Mouse (Mus musculus) midbrain, embryonic 14.5 days (tissue): ENCODE measurements around the gene Duoxa1. TPM values are rescaled to one million over a fixed set of nuclear protein-coding genes. Genes with fewer than 3 reads are reported as not detected.
A peak's percentile ranks its signal among the peaks of the same experiment; 100 is the strongest.

Source experiments
- ATAC-seq: fragments of 200-750 bp; cut with Nextera tagmentation; 2 replicates; pipeline ENCODE4 v1.8.0; 2017; ENCODE audit warnings: moderate number of reproducible peaks, moderate library complexity; ENCODE audit not compliant: low FRiP score, low TSS enrichment
- DNase-seq: peaks from one replicate; pipeline ENCODE4 v3.0.0-alpha.2; 2015
- H3K27ac ChIP-seq: fragments of 300-500 bp; sonication (generic); replicated peaks from 2 replicates; pipeline ENCODE4 v1.5.1; 2014; ENCODE audit warnings: mild to moderate bottlenecking, low read depth, low read length, moderate library complexity
- H3K27me3 ChIP-seq: fragments of 300-500 bp; sonication (generic); 2 replicates; pipeline ENCODE4 v1.6.1; 2014; ENCODE audit warnings: low read length, control low read depth, mixed read lengths; ENCODE audit not compliant: control insufficient read depth, insufficient read depth
- H3K36me3 ChIP-seq: fragments of 300-500 bp; sonication (generic); 2 replicates; pipeline ENCODE4 v1.6.1; 2014; ENCODE audit warnings: low read length, control low read depth; ENCODE audit not compliant: control insufficient read depth, insufficient read depth
- H3K4me1 ChIP-seq: fragments of 300-500 bp; sonication (generic); 2 replicates; pipeline ENCODE4 v1.6.1; 2014; ENCODE audit warnings: mild to moderate bottlenecking, antibody characterized with exemption, low read length, control low read depth; ENCODE audit not compliant: control insufficient read depth, insufficient read depth
- H3K4me2 ChIP-seq: fragments of 300-500 bp; sonication (generic); 2 replicates; pipeline ENCODE4 v1.6.1; 2014; ENCODE audit warnings: mild to moderate bottlenecking, low read length, moderate library complexity
- H3K4me3 ChIP-seq: fragments of 300-500 bp; sonication (generic); replicated peaks from 2 replicates; pipeline ENCODE4 v1.5.1; 2014; ENCODE audit warnings: low read depth, low read length
- H3K9ac ChIP-seq: fragments of 300-500 bp; sonication (generic); replicated peaks from 2 replicates; pipeline ENCODE4 v1.6.1; 2014; ENCODE audit warnings: mild to moderate bottlenecking, low read length, moderate library complexity
- H3K9me3 ChIP-seq: fragments of 300-500 bp; sonication (generic); 2 replicates; pipeline ENCODE4 v1.6.1; 2016; ENCODE audit warnings: low read length, control low read depth, mixed read lengths; ENCODE audit not compliant: control insufficient read depth
- WGBS: fragments of 180-500 bp; shearing (Covaris S2); extraction: QIAGEN DNeasy Blood & Tissue Kit; methylation state at CpG from one replicate; pipeline ENCODE4 v1.1.7; 2014; 5-methylcytosine and 5-hydroxymethylcytosine counted together
- polyA plus RNA-seq: library from polyadenylated mRNA; unstranded; fragments of >200 nt; fragmentation: Nextera tagmentation; extraction: Ambion mirVana; gene quantifications from 2 replicates; pipeline ENCODE4 v1.2.1, GENCODE M21; 2014

The Duoxa1 gene
- polyA plus RNA-seq, 1 experiment from 2014 or later: 0.25 TPM

- Histone ChIP-seq H3K9ac (no peak overlapping the region), H3K27me3 (peaks cover 85% of the 10 kb centered on the region), H3K36me3 (no peaks in the 10 kb centered on the region), H3K9me3 (no peaks in the 10 kb centered on the region), H3K4me3 (peak overlapping the region; percentile 11), H3K4me2 (peak overlapping the region; percentile 33), H3K4me1 (peaks cover 28% of the 10 kb centered on the region), H3K27ac (no peak overlapping the region)
- ATAC-seq (no peak), DNase-seq (peak; percentile 57)
- WGBS: under 1% methylated on average over 35 of the region's 35 CpGs
Observed at GRCm38 (mm10) chr2:122297271-122298095, 16.0 kb downstream of the Duoxa1 start.

DNA sequence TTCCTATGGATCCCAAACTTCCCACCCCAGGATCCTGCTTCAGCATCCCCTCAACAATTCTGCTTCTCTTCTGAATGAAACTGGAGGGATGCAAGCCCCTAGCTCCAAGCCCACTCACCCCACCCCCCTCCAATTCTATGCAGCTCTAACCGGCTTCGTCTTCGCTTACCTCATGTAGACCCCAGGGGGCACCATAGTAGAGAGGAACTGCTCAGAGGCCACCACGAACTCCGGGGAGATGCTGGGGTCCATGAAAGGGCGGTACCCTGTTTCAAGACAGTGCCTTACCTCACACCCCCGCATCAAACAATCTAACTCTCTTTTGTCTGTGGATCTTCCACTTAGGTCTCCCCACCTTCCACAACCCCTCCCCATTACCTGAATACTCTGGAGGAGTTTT, 18.6 kb downstream of the Duoxa1 start:
- ATAC-seq: no peak
- Histone ChIP-seq H3K27me3 (peaks cover 59% of the 10 kb centered on the region), H3K36me3 (no peaks in the 10 kb centered on the region), H3K9me3 (no peaks in the 10 kb centered on the region), H3K27ac (no peak overlapping the region), H3K4me1 (peaks cover 13% of the 10 kb centered on the region), H3K4me3 (no peak overlapping the region), H3K9ac (no peak overlapping the region), H3K4me2 (no peak overlapping the region)
- WGBS: 8% methylated on average over 7 of the region's 7 CpGs
- DNase-seq: no peak

GRCm38 (mm10) chr2:122286137-122286536, 27.4 kb downstream of the Duoxa1 start:
- ATAC-seq: no peak
- no peak overlapping the region for H3K9ac ChIP-seq
- WGBS: 68% methylated on average over 7 of the region's 7 CpGs

DNA sequence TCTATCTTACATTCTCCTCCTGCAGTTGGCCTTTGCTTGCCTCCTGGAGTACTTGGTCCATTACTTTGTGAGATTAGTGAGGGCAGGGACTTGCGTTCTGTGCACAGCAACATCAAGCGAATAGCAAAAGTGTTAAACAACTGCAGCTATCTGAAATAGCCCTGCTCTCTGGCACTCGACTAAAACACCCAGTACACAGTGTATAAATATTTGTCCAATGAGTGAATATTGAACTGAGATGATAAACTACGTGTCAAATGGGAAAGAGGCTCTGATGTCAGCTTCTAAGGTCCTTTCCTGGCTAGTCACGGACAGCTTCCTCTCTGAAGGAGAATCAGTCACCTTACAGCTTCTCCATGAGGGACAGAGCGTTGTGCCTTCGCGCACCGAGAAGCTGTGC, 29.4 kb downstream of the Duoxa1 start:
- ATAC-seq (no peak), DNase-seq (no peak)
- WGBS: 87% methylated on average over 9 of the region's 9 CpGs

More at GRCm38 (mm10) chr2:122286137-122286536, 27.4 kb downstream of the Duoxa1 start:
- H3K27me3 ChIP-seq: no peaks in the 10 kb centered on the region
- no peak overlapping the region for H3K4me2 ChIP-seq
- no peaks in the 10 kb centered on the region for H3K4me1 ChIP-seq
- H3K27ac ChIP-seq: no peak overlapping the region
- H3K9me3 ChIP-seq: no peaks in the 10 kb centered on the region
- no peak overlapping the region for H3K4me3 ChIP-seq
- no peaks in the 10 kb centered on the region for H3K36me3 ChIP-seq
- no peak for DNase-seq

GRCm38 (mm10) chr2:122278769-122279168, 34.8 kb downstream of the Duoxa1 start:
- H3K27ac ChIP-seq: no peak overlapping the region
- H3K4me3 ChIP-seq: no peak overlapping the region
- H3K27me3 ChIP-seq: no peaks in the 10 kb centered on the region
- H3K4me1 ChIP-seq: no peaks in the 10 kb centered on the region
- DNase-seq: no peak
- no peak for ATAC-seq
- no peak overlapping the region for H3K9ac ChIP-seq
- no peaks in the 10 kb centered on the region for H3K36me3 ChIP-seq
- no peak overlapping the region for H3K4me2 ChIP-seq
- 87% methylated on average over 3 of the region's 3 CpGs for WGBS
- no peaks in the 10 kb centered on the region for H3K9me3 ChIP-seq

More for the DNA sequence above, 29.4 kb downstream of the Duoxa1 start:
- Histone ChIP-seq H3K4me1 (no peaks in the 10 kb centered on the region), H3K36me3 (no peaks in the 10 kb centered on the region), H3K27me3 (no peaks in the 10 kb centered on the region), H3K4me2 (no peak overlapping the region), H3K27ac (no peak overlapping the region), H3K9me3 (no peaks in the 10 kb centered on the region), H3K4me3 (no peak overlapping the region), H3K9ac (no peak overlapping the region)

- no peak overlapping the region for H3K9ac ChIP-seq
- 90% methylated on average over 7 of the region's 7 CpGs for WGBS
- no peak overlapping the region for H3K4me2 ChIP-seq
- H3K36me3 ChIP-seq: no peaks in the 10 kb centered on the region
- H3K4me3 ChIP-seq: no peak overlapping the region
- no peaks in the 10 kb centered on the region for H3K27me3 ChIP-seq
- no peak overlapping the region for H3K27ac ChIP-seq
- ATAC-seq: no peak
- peaks cover 15% of the 10 kb centered on the region for H3K4me1 ChIP-seq
- no peaks in the 10 kb centered on the region for H3K9me3 ChIP-seq
- DNase-seq: no peak
Observed at GRCm38 (mm10) chr2:122266407-122267193, 46.9 kb downstream of the Duoxa1 start.

DNA sequence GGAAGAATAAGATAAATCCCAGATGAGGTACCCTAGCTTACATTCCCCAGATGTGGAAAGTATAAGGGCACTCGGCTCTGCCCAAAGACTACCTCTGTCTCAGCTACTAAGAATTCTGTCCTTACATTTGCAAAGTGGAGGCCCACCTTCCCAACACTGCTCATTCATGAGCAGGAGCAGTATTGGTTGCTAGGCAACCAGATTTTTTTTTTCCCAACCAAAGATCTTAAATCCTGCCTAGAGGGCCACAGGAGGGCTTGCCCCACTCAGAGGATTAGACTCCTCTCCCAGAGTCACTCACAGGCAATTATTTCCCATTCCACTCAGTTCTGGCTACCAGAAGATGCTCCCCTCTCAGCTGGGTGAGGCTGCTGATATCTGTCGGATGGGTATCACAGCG, 48.8 kb downstream of the Duoxa1 start:
- ATAC-seq (peak; percentile 74), DNase-seq (peak; percentile 90)
- Histone ChIP-seq H3K4me2 (no peak overlapping the region), H3K4me3 (no peak overlapping the region), H3K9me3 (no peaks in the 10 kb centered on the region), H3K4me1 (peaks cover 15% of the 10 kb centered on the region), H3K36me3 (no peaks in the 10 kb centered on the region), H3K27ac (peak overlapping the region; percentile 66), H3K27me3 (no peaks in the 10 kb centered on the region), H3K9ac (no peak overlapping the region)
- 17% methylated on average over 3 of the region's 3 CpGs for WGBS

DNA sequence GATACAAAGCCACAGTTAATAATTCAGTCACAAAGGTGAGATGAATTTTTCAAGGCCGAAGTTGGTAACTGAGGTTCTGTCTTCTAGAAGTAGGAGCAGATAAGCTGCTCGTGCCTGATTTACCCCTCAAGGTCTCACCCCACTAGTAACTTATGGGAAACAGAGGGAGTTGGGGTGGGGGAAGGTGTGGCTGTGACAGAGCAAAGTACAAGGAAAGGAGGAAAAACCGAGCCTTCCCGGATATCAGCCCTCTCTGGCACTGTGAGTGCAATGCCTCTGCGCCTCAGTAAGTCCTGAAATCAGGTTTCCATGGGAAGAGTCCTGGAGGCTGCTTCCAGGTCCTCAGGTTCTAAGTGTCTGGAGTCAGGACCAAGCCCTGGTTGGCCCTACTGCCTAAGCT, 52.8 kb downstream of the Duoxa1 start:
- ATAC-seq (no peak), DNase-seq (no peak)
- no peaks in the 10 kb centered on the region for H3K27me3 ChIP-seq
- H3K36me3 ChIP-seq: no peaks in the 10 kb centered on the region
- H3K27ac ChIP-seq: no peak overlapping the region
- H3K9ac ChIP-seq: no peak overlapping the region
- WGBS: 87% methylated on average over 5 of the region's 5 CpGs
- no peaks in the 10 kb centered on the region for H3K9me3 ChIP-seq
- H3K4me3 ChIP-seq: no peak overlapping the region
- H3K4me1 ChIP-seq: peaks cover 15% of the 10 kb centered on the region
- H3K4me2 ChIP-seq: no peak overlapping the region
